Mouse (Mus musculus) thymus, adult 2 months (tissue): ENCODE results near the gene Akap13.

Experiments
- CTCF ChIP-seq: fragments of 200-500 bp; IDR thresholded peaks from 2 replicates; pipeline ENCODE4 v1.5.1; 2012; ENCODE audit warnings: mild to moderate bottlenecking, control low read depth, low read length, moderate library complexity, borderline replicate concordance; ENCODE audit not compliant: control insufficient read depth, poor library complexity, insufficient read depth; ENCODE audit errors: extremely low read depth
- POLR2A ChIP-seq: fragments of 200-500 bp; IDR thresholded peaks from 2 replicates; pipeline ENCODE4 v1.6.1; 2012; ENCODE audit warnings: mild to moderate bottlenecking, low read length, control low read depth, moderate library complexity; ENCODE audit not compliant: control insufficient read depth, poor library complexity, insufficient read depth; ENCODE audit errors: extremely low read depth

GRCm38 (mm10) chr7:75591961-75592360 lies 136.6 kb downstream of the Akap13 start:
- TF ChIP-seq POLR2A (no peak), CTCF (no peak)
